In genomic region chr11:77914598-77915260, GRCm38 (mm10) we compare ENCODE assay signal across 15 mouse cellular contexts. TPM values are rescaled to one million over a fixed set of nuclear protein-coding genes. Genes with fewer than 3 reads are reported as not detected.
A peak's percentile ranks its signal among the peaks of the same experiment; 100 is the strongest.
DNase-seq lines count a peak whose midpoint lies in the region; ATAC-seq lines count a peak whose summit lies in the region.
"Had no signal": no experiment of that assay in that cellular context is flagged by ENCODE, and none has a peak within 500 bp of the region (broad histone marks: within the 10 kb centered on the region; RNA-seq: fewer than 3 reads in every experiment).

No protein-coding gene starts in this region.

- H3K9ac ChIP-seq in kidney, embryonic 14.5 days (ENCODE audit: low read depth, low read length) = no peak overlapping the region
- peak overlapping the region; percentile 35; the same call in 1 of the 2 replicates for H3K9ac ChIP-seq in forebrain, embryonic 11.5 days (ENCODE audit: low read length)
- H3K9ac ChIP-seq in intestine, embryonic 14.5 days (ENCODE audit: low read length) = no peak overlapping the region
- H3K9ac ChIP-seq in neural tube, embryonic 12.5 days = peak overlapping the region; percentile 35
- H3K9ac ChIP-seq: embryonic facial prominence, embryonic 15.5 days had no signal

- no peaks in the 10 kb centered on the region for H3K36me3 ChIP-seq in kidney, embryonic 14.5 days (ENCODE audit: control insufficient read depth, insufficient read depth, low read length)
- H3K36me3 ChIP-seq in forebrain, embryonic 11.5 days (ENCODE audit: control insufficient read depth, insufficient read depth, low read length) = no peaks in the 10 kb centered on the region
- H3K36me3 ChIP-seq in intestine, embryonic 14.5 days (ENCODE audit: control insufficient read depth, insufficient read depth, low read length) = no peaks in the 10 kb centered on the region
- H3K36me3 ChIP-seq in neural tube, embryonic 12.5 days = no peaks in the 10 kb centered on the region
- H3K36me3 ChIP-seq: embryonic facial prominence, embryonic 15.5 days had no signal

- no peak for ATAC-seq in kidney, embryonic 14.5 days (ENCODE audit: low FRiP score, low TSS enrichment)
- no peak for ATAC-seq in forebrain, embryonic 11.5 days (replicated peaks; ENCODE audit: low FRiP score)
- no peak for ATAC-seq in intestine, embryonic 14.5 days (replicated peaks; ENCODE audit: low FRiP score, low TSS enrichment, low read depth)
- no peak for ATAC-seq in neural tube, embryonic 12.5 days (ENCODE audit: low FRiP score, low read depth)
- ATAC-seq in erythroid progenitor cell, adult 5-6 weeks (replicated peaks; ENCODE audit: low FRiP score, poor library complexity, severe bottlenecking) = no peak

- WGBS in kidney, embryonic 14.5 days = 2% methylated on average over 31 of the region's 32 CpGs
- 3% methylated on average over 32 of the region's 32 CpGs for WGBS in forebrain, embryonic 11.5 days
- 3% methylated on average over 30 of the region's 32 CpGs for WGBS in intestine, embryonic 14.5 days
- 3% methylated on average over 32 of the region's 32 CpGs for WGBS in neural tube, embryonic 12.5 days

- H3K9me3 ChIP-seq in kidney, embryonic 14.5 days (ENCODE audit: control insufficient read depth, low read length) = no peaks in the 10 kb centered on the region
- H3K9me3 ChIP-seq in forebrain, embryonic 11.5 days (ENCODE audit: control insufficient read depth, low read length) = no peaks in the 10 kb centered on the region
- no peaks in the 10 kb centered on the region for H3K9me3 ChIP-seq in intestine, embryonic 14.5 days (ENCODE audit: control insufficient read depth, low read length)
- H3K9me3 ChIP-seq in neural tube, embryonic 12.5 days = no peaks in the 10 kb centered on the region
- H3K9me3 ChIP-seq: embryonic facial prominence, embryonic 15.5 days had no signal

- DNase-seq in kidney, adult 11 months = no peak
- DNase-seq in forebrain, embryonic 11.5 days (ENCODE audit: low spot score) = no peak
- DNase-seq in intestine, embryonic 14.5 days (ENCODE audit: low spot score) = no peak
- no peak for DNase-seq in MN1 (ENCODE audit: low spot score)
- DNase-seq in adrenal gland, adult 18-20 months (ENCODE audit: low spot score in 2 of 2) = no peak
- DNase-seq: gastrocnemius, postnatal 25 days; left cerebral cortex, postnatal 4 days; retina, postnatal 1 day; thymus, adult 2 months had no signal

- H3K4me3 ChIP-seq in kidney, embryonic 14.5 days (ENCODE audit: low read length) = peak overlapping the region; percentile 8; the same call in 1 of the 2 replicates
- H3K4me3 ChIP-seq in forebrain, embryonic 11.5 days (ENCODE audit: low read depth, low read length) = 0 out of 2 replicates have a peak overlapping the region, but pooled peaks have one; percentile 7
- no peak overlapping the region; the same call in 1 of the 2 replicates for H3K4me3 ChIP-seq in intestine, embryonic 14.5 days (ENCODE audit: low read depth, low read length)
- peak overlapping the region; percentile 16; the same call in 1 of the 2 replicates for H3K4me3 ChIP-seq in neural tube, embryonic 12.5 days
- H3K4me3 ChIP-seq: embryonic facial prominence, embryonic 15.5 days had no signal

- H3K27ac ChIP-seq in kidney, embryonic 14.5 days (ENCODE audit: low read depth, low read length) = no peak overlapping the region
- H3K27ac ChIP-seq in forebrain, embryonic 11.5 days (ENCODE audit: low read depth, low read length) = no peak overlapping the region
- H3K27ac ChIP-seq in intestine, embryonic 14.5 days (ENCODE audit: low read depth) = no peak overlapping the region
- no peak overlapping the region for H3K27ac ChIP-seq in neural tube, embryonic 12.5 days
- H3K27ac ChIP-seq: embryonic facial prominence, embryonic 15.5 days; kidney, postnatal 0 days had no signal

- no peak overlapping the region for H3K4me2 ChIP-seq in kidney, embryonic 14.5 days (replicated peaks; ENCODE audit: low read depth, low read length)
- peak overlapping the region; percentile 38; the same call in 1 of the 2 replicates for H3K4me2 ChIP-seq in forebrain, embryonic 11.5 days (ENCODE audit: low read depth, low read length, severe bottlenecking)
- H3K4me2 ChIP-seq in intestine, embryonic 14.5 days (ENCODE audit: low read length) = 0 out of 2 replicates have a peak overlapping the region, but pooled peaks have one; percentile 18
- H3K4me2 ChIP-seq in neural tube, embryonic 12.5 days (replicated peaks) = peak overlapping the region; percentile 47
- H3K4me2 ChIP-seq: embryonic facial prominence, embryonic 15.5 days had no signal

- peaks cover 51% of the 10 kb centered on the region for H3K27me3 ChIP-seq in kidney, embryonic 14.5 days (ENCODE audit: control insufficient read depth, insufficient read depth, low read length)
- H3K27me3 ChIP-seq in forebrain, embryonic 11.5 days (ENCODE audit: control insufficient read depth, insufficient read depth, low read length) = peaks cover 28% of the 10 kb centered on the region
- peaks cover 47% of the 10 kb centered on the region for H3K27me3 ChIP-seq in intestine, embryonic 14.5 days (replicated peaks; ENCODE audit: control insufficient read depth, insufficient read depth, low read length)
- peaks cover 52% of the 10 kb centered on the region for H3K27me3 ChIP-seq in neural tube, embryonic 12.5 days (replicated peaks)

- H3K4me1 ChIP-seq in kidney, embryonic 14.5 days (ENCODE audit: control insufficient read depth, insufficient read depth, low read length) = no peaks in the 10 kb centered on the region
- H3K4me1 ChIP-seq in forebrain, embryonic 11.5 days (replicated peaks; ENCODE audit: control insufficient read depth, insufficient read depth, low read length) = peaks cover 9% of the 10 kb centered on the region
- H3K4me1 ChIP-seq in intestine, embryonic 14.5 days (replicated peaks; ENCODE audit: control insufficient read depth, insufficient read depth, low read length) = no peaks in the 10 kb centered on the region
- H3K4me1 ChIP-seq in neural tube, embryonic 12.5 days = peaks cover 10% of the 10 kb centered on the region

RNA-seq across cellular contexts. Expression of gene Sez6, which starts 15.9 kb away (rescaled TPM):
- polyA plus RNA-seq in kidney, embryonic 14.5 days (2014; fragmentation: Nextera tagmentation; extraction: Ambion mirVana) = not detected in 2 replicates
- 14.3 and 16.7 TPM in 2 replicates for polyA plus RNA-seq in forebrain, embryonic 11.5 days (2014; fragmentation: Nextera tagmentation; extraction: Ambion mirVana)
- 1.0 and 1.4 TPM in 2 replicates for polyA plus RNA-seq in intestine, embryonic 14.5 days (2014; fragmentation: Nextera tagmentation; extraction: Ambion mirVana)
- 48.5 and 51.4 TPM in 2 replicates for polyA plus RNA-seq in neural tube, embryonic 12.5 days (2016; fragmentation: Nextera tagmentation; extraction: Ambion mirVana)
- total RNA-seq in adrenal gland, adult 18-20 months (2021) = 1 to 10 TPM; 2.1 to 2.4 TPM
- total RNA-seq in erythroid progenitor cell, adult 5-6 weeks (2015; ENCODE audit: low replicate concordance) = not detected in 2 replicates
- total RNA-seq in erythroid progenitor cell, adult 5-6 weeks (2017; ENCODE audit: low replicate concordance) = not detected in 2 replicates
- total RNA-seq: megakaryocyte progenitor cell, adult 5-6 weeks had no signal

RNA-seq across cellular contexts. Expression of gene Pipox, which starts 20.8 kb away (rescaled TPM):
- 3.2 and 6.2 TPM in 2 replicates for polyA plus RNA-seq in kidney, embryonic 14.5 days (2014; fragmentation: Nextera tagmentation; extraction: Ambion mirVana)
- 13.6 and 16.0 TPM in 2 replicates for polyA plus RNA-seq in forebrain, embryonic 11.5 days (2014; fragmentation: Nextera tagmentation; extraction: Ambion mirVana)
- 8.3 and 9.2 TPM in 2 replicates for polyA plus RNA-seq in intestine, embryonic 14.5 days (2014; fragmentation: Nextera tagmentation; extraction: Ambion mirVana)
- polyA plus RNA-seq in neural tube, embryonic 12.5 days (2016; fragmentation: Nextera tagmentation; extraction: Ambion mirVana) = 2.7 and 4.7 TPM in 2 replicates
- total RNA-seq in adrenal gland, adult 18-20 months (2021) = 1 to 10 TPM in 1 of 2 experiments, under 1 TPM in 1; 0.26 to 2.4 TPM
- total RNA-seq in erythroid progenitor cell, adult 5-6 weeks (2015; ENCODE audit: low replicate concordance) = not detected in 2 replicates
- not detected in 2 replicates for total RNA-seq in erythroid progenitor cell, adult 5-6 weeks (2017; ENCODE audit: low replicate concordance)

Comparison
In these comparisons a context has a peak if more than half of its experiments do, and no peak if none do; other contexts are left out.
1. H3K9ac ChIP-seq: peak in forebrain, embryonic 11.5 days (single experiment) and neural tube, embryonic 12.5 days (single experiment); none in kidney, embryonic 14.5 days (single experiment) and intestine, embryonic 14.5 days (single experiment).